Mouse (Mus musculus) liver, adult 2 months (tissue): ENCODE measurements around the gene S1pr2. TPM values are rescaled to one million over a fixed set of nuclear protein-coding genes. Genes with fewer than 3 reads are reported as not detected.
"Not testable (repeated sequence)": the region's sequence is repeated elsewhere in the genome, so short reads cannot be mapped to it uniquely, and the experiment has no call there.

Source experiments
- DNase-seq: peaks from one replicate; pipeline ENCODE4 v3.0.0-alpha.2; 2011; ENCODE audit warnings: low read depth, low spot score; ENCODE audit errors: extremely low read depth
- H3K27ac ChIP-seq: fragments of 200-500 bp; replicated peaks from 2 replicates; pipeline ENCODE4 v1.5.1; 2012; ENCODE audit warnings: low read depth, mild to moderate bottlenecking, control low read depth, inconsistent platforms, low read length; ENCODE audit not compliant: insufficient read depth
- H3K27me3 ChIP-seq: fragments of 200-500 bp; 2 replicates; pipeline ENCODE4 v1.6.1; 2012; ENCODE audit warnings: mild to moderate bottlenecking, moderate library complexity, low read length, inconsistent platforms; ENCODE audit not compliant: control insufficient read depth, insufficient read depth
- H3K36me3 ChIP-seq: fragments of 200-500 bp; 2 replicates; pipeline ENCODE4 v1.6.1; 2012; ENCODE audit warnings: low read length, inconsistent platforms; ENCODE audit not compliant: control insufficient read depth, insufficient read depth
- H3K4me1 ChIP-seq: fragments of 200-500 bp; 2 replicates; pipeline ENCODE4 v1.6.1; 2011; ENCODE audit warnings: low read length; ENCODE audit not compliant: control insufficient read depth, insufficient read depth
- H3K4me3 ChIP-seq: fragments of 200-500 bp; 2 replicates; pipeline ENCODE4 v1.5.1; 2011; ENCODE audit warnings: low read depth, mild to moderate bottlenecking, control low read depth, low read length, moderate library complexity; ENCODE audit not compliant: insufficient read depth
- H3K79me2 ChIP-seq: fragments of 200-500 bp; 2 replicates; pipeline ENCODE4 v1.6.1; 2012; ENCODE audit warnings: inconsistent platforms, mild to moderate bottlenecking, low read length, moderate library complexity; ENCODE audit not compliant: control insufficient read depth, insufficient read depth
- H3K9ac ChIP-seq: fragments of 200-500 bp; 2 replicates; pipeline ENCODE4 v1.6.1; 2012; ENCODE audit warnings: low read depth, mild to moderate bottlenecking, control low read depth, inconsistent platforms, low read length
- CTCF ChIP-seq: fragments of 200-500 bp; IDR thresholded peaks from 2 replicates; pipeline ENCODE4 v1.5.1; 2011; ENCODE audit warnings: low read depth, low read length, control low read depth
- POLR2A ChIP-seq: fragments of 200-500 bp; IDR thresholded peaks from 2 replicates; pipeline ENCODE4 v1.6.1; 2011; ENCODE audit warnings: low read length, control low read depth; ENCODE audit not compliant: insufficient read depth; ENCODE audit errors: extremely low read depth
- WGBS: fragments of 180-500 bp; shearing (Covaris S2); methylation state at CpG from one replicate; pipeline ENCODE4 v1.1.7; 2018; 5-methylcytosine and 5-hydroxymethylcytosine counted together
- polyA plus RNA-seq: library from polyadenylated mRNA; depleted of rRNA; stranded (reverse); fragments of >200 nt; gene quantifications from 2 replicates; pipeline ENCODE4 v1.2.3, GENCODE M21; 2012
- total RNA-seq: library from RNA; depleted of rRNA; stranded (reverse); fragments of >200 nt; gene quantifications from 2 replicates; pipeline ENCODE4 v1.2.3, GENCODE M21; 2014

The S1pr2 gene
- total and polyA plus RNA-seq, 2 experiments: 1.2 to 3.9 TPM

DNA sequence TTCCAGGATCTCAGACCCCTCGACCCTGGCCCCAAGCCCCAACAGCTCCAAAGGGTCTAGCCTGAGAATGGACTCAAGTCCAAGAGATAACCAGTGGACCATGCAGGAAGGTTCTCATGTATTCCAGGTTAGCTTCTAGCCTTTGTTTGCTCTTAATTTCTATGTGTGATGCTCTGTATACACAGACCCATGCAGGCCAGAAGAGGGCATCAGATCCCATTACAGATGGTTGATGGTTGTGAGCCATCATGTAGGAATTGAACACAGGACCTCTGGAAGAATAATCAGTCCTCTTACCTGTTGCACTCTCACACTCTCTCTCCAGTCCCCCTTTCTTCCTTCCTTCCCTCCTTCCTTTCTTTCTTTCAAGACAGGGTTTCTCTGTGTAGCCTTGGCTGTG, 35.8 kb upstream of the S1pr2 start:
- no peaks in the 10 kb centered on the region for H3K27me3 ChIP-seq
- peaks cover 6% of the 10 kb centered on the region; the same call in 1 of the 2 replicates for H3K4me1 ChIP-seq
- H3K4me3 ChIP-seq: no peak overlapping the region
- peaks cover 4% of the 10 kb centered on the region; the same call in 1 of the 2 replicates for H3K79me2 ChIP-seq
- 38% methylated on average over 1 of the region's 1 CpGs for WGBS
- no peak for DNase-seq
- H3K27ac ChIP-seq: no peak overlapping the region; the same call in 1 of the 2 replicates
- no peak for TF ChIP-seq POLR2A
- peaks cover 7% of the 10 kb centered on the region; the same call in 1 of the 2 replicates for H3K36me3 ChIP-seq
- H3K9ac ChIP-seq: no peak overlapping the region

DNA sequence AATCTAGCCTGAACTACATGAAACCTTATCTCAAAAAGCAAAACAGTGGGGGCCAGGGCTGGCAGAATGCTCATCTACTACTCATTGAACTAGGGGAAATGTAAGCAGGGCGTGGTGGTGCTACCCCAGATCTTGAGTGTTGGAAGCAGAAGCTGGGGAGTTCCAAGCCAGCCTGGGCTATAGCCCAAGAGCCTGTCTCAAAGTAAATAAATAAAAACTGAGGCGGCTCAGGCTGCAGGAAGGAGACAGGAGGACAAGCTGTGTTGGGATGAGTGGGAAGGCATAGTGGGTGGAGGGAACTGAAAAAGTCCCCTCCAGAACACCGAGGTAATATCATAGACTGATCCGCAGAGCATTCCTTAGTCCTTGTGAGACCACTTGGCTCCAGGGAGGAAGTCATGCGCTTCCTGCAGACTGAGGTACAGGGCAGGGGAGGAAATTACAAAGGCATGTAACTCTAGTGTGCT, 35.3 kb upstream of the S1pr2 start:
- H3K9ac ChIP-seq: no peak overlapping the region
- WGBS: 42% methylated on average over 5 of the region's 5 CpGs
- H3K27ac ChIP-seq: no peak overlapping the region; the same call in 1 of the 2 replicates

DNA sequence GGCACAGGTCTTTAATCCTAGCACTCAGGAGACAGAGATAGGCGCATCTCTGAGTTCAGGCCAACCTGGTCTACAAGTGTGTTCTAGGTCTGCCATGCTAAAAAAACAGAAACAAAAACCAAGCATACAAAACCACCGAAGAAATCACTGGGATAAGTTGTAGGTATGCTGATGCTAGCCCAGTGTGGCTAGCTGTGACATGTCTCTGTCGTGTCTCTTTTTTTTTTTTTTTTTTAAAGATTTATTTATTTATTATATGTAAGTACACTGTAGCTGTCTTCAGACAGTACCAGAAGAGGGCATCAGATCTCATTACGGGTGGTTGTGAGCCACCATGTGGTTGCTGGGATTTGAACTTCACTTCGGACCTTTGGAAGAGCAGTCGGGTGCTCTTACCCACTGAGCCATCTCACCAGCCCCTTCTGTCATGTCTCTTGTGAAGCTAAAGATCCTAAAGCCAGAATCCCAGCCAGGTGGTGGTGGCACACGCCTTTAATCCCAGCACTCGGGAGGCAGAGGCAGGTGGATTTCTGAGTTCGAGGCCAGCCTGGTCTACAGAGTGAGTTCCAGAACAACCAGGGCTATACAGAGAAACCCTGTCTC, 34.5 kb upstream of the S1pr2 start:
- H3K9ac ChIP-seq, DNase-seq, H3K4me1 ChIP-seq, H3K4me3 ChIP-seq, H3K27me3 ChIP-seq, H3K27ac ChIP-seq, H3K79me2 ChIP-seq: not testable (repeated sequence)
- WGBS: 74% methylated on average over 9 of the region's 9 CpGs
- peaks cover 11% of the 10 kb centered on the region; the same call in 1 of the 2 replicates for H3K36me3 ChIP-seq

More for the DNA sequence above, 35.3 kb upstream of the S1pr2 start:
- TF ChIP-seq CTCF (no peak), POLR2A (no peak)
- no peak for DNase-seq
- Histone ChIP-seq H3K27me3 (no peaks in the 10 kb centered on the region), H3K79me2 (peaks cover 4% of the 10 kb centered on the region; the same call in 1 of the 2 replicates), H3K36me3 (peaks cover 9% of the 10 kb centered on the region; the same call in 1 of the 2 replicates), H3K4me3 (no peak overlapping the region), H3K4me1 (peaks cover 2% of the 10 kb centered on the region; the same call in 1 of the 2 replicates)

DNA sequence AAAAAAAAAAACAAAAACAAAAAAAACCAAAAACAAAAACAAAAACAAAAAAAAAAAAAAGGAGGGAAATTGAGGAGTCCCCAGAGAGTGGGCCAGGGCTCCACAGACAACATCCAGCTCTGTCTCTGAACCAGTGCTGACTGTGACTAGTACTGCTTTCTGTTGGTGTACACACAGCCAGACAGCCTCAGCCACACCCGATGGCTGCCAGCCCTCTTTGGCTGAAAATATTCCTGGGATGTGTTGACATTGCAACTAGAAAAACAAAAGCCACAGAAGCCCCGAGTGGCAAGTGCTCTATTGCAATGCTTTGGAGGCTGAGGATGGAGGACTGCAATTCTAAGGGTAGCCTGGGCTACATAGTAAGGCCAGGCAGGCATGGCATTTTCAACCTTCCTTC, 33.8 kb upstream of the S1pr2 start:
- no peaks in the 10 kb centered on the region for H3K79me2 ChIP-seq
- TF ChIP-seq POLR2A (no peak), CTCF (no peak)
- no peak overlapping the region for H3K9ac ChIP-seq
- no peak for DNase-seq
- WGBS: 12% methylated on average over 2 of the region's 2 CpGs
- H3K36me3 ChIP-seq: peaks cover 11% of the 10 kb centered on the region; the same call in 1 of the 2 replicates
- peaks cover 2% of the 10 kb centered on the region; the same call in 1 of the 2 replicates for H3K4me1 ChIP-seq
- H3K27ac ChIP-seq: no peak overlapping the region
- no peaks in the 10 kb centered on the region for H3K27me3 ChIP-seq
- no peak overlapping the region for H3K4me3 ChIP-seq

DNA sequence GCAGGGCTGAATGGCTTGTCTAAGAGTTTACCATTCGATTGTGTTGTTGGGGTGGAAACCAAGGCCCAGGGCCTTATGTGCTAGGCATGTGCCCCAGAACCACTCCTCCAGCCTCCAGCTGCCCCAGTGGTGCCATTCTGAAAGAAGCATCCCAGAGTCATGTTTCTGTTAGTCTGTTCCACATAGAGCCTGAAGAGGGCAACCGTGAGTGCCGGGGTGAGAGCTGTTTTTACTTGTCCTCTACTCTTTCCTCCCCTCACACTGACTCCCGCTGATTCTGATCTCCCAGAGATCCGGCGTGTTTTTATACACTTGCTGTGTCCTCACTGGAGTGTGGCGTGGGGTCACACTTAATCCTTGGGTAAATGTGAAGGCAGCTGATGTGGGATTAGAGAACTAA, 31.4 kb upstream of the S1pr2 start:
- H3K79me2 ChIP-seq: no peaks in the 10 kb centered on the region
- no peak overlapping the region for H3K4me3 ChIP-seq
- DNase-seq: no peak
- H3K27ac ChIP-seq: no peak overlapping the region
- no peak overlapping the region for H3K9ac ChIP-seq
- 87% methylated on average over 7 of the region's 7 CpGs for WGBS
- H3K4me1 ChIP-seq: no peaks in the 10 kb centered on the region; the same call in 1 of the 2 replicates
- peaks cover 19% of the 10 kb centered on the region; the same call in 1 of the 2 replicates for H3K36me3 ChIP-seq
- no peaks in the 10 kb centered on the region for H3K27me3 ChIP-seq
- TF ChIP-seq CTCF (peak; percentile 22; the same call in 1 of the 2 replicates), POLR2A (no peak)

DNA sequence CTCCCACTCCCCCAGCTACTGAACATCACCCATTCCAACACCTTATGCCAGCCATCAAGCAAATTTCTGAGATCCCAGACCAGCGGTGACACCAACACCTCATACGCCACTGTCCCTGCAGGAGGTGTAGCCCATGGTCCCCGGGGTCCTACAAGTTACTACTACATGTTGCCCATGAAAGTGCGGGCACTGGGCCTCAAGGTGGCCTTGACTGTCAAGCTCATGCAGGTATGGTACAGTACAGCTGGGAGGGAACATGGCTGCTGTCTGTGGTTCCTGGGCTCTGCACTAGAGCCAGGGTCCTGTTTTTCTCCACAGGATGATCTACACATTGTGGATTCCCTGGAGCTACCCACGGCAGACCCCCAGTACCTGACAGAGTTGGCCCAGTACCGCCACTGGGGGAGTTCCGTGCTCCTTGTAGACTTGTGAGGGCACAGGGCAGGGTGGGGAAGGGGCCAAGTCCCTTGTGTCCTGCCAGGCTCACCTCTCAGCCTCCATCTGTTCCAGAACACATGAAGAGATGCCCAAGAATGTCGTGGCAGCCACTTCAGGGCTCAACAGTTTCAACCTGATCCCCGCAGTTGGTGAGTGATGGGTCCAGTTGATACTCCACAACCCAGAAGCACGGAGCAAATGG, 30.9 kb upstream of the S1pr2 start:
- TF ChIP-seq POLR2A: no peak
- TF ChIP-seq CTCF: no peak
- WGBS: 92% methylated on average over 10 of the region's 10 CpGs
- Histone ChIP-seq H3K4me3 (no peak overlapping the region), H3K79me2 (no peaks in the 10 kb centered on the region), H3K27me3 (no peaks in the 10 kb centered on the region), H3K9ac (no peak overlapping the region), H3K4me1 (no peaks in the 10 kb centered on the region; the same call in 1 of the 2 replicates), H3K27ac (no peak overlapping the region), H3K36me3 (peaks cover 19% of the 10 kb centered on the region; the same call in 1 of the 2 replicates)
- DNase-seq: no peak
